Mouse (Mus musculus) embryonic facial prominence, embryonic 12.5 days (tissue): ENCODE data around the gene Slc26a8. TPM values are rescaled to one million over a fixed set of nuclear protein-coding genes. Genes with fewer than 3 reads are reported as not detected.

Source experiments
- ATAC-seq: fragments of 200-750 bp; cut with Nextera tagmentation; 2 replicates; pipeline ENCODE4 v1.8.0; 2017; ENCODE audit not compliant: insufficient number of reproducible peaks, insufficient read depth, low FRiP score, low TSS enrichment
- H3K27ac ChIP-seq: fragments of 300-500 bp; sonication (generic); 2 replicates; pipeline ENCODE4 v1.5.1; 2016; ENCODE audit warnings: mild to moderate bottlenecking
- H3K27me3 ChIP-seq: fragments of 300-500 bp; sonication (generic); 2 replicates; pipeline ENCODE4 v1.6.1; 2016; ENCODE audit warnings: mild to moderate bottlenecking, moderate library complexity
- H3K36me3 ChIP-seq: fragments of 300-500 bp; sonication (generic); 2 replicates; pipeline ENCODE4 v1.6.1; 2016; ENCODE audit warnings: mild to moderate bottlenecking
- H3K4me1 ChIP-seq: fragments of 300-500 bp; sonication (generic); 2 replicates; pipeline ENCODE4 v1.6.1; 2016
- H3K4me2 ChIP-seq: fragments of 300-500 bp; sonication (generic); replicated peaks from 2 replicates; pipeline ENCODE4 v1.6.1; 2016; ENCODE audit warnings: mild to moderate bottlenecking, moderate library complexity
- H3K4me3 ChIP-seq: fragments of 300-500 bp; sonication (generic); 2 replicates; pipeline ENCODE4 v1.5.1; 2016; ENCODE audit warnings: mild to moderate bottlenecking
- H3K9ac ChIP-seq: fragments of 300-500 bp; sonication (generic); 2 replicates; pipeline ENCODE4 v1.6.1; 2016; ENCODE audit warnings: mild to moderate bottlenecking, moderate library complexity
- H3K9me3 ChIP-seq: fragments of 300-500 bp; sonication (generic); 2 replicates; pipeline ENCODE4 v1.6.1; 2016; ENCODE audit warnings: mild to moderate bottlenecking, moderate library complexity
- WGBS: fragments of 180-500 bp; shearing (Covaris S2); methylation state at CpG from one replicate; pipeline ENCODE4 v1.1.7; 2016; 5-methylcytosine and 5-hydroxymethylcytosine counted together
- polyA plus RNA-seq: library from polyadenylated mRNA; unstranded; fragments of >200 nt; fragmentation: Nextera tagmentation; extraction: Ambion mirVana; gene quantifications from 2 replicates; pipeline ENCODE4 v1.2.1, GENCODE M21; 2016

The Slc26a8 gene
- polyA plus RNA-seq, 1 experiment from 2014 or later = 0.73 TPM

DNA sequence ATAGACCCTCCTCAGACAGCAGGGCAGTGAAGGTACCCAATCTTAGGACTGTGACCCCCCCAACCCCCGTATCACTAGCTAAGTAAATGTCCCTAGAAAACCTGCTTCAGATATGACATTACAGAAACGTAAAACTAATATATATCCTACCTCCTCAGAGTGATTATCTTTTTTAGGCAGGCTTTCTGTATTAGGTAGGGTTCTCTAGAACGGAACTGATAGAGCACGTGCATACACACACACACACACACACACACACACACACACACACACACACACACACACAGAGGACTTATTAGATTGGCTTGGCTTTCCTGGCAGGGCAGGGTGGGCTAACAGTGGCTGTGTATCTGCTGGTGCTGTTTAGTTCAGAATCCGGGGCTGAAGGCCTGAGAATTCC lies 54.2 kb downstream of the Slc26a8 start:
- H3K27ac ChIP-seq = no peak overlapping the region
- no peaks in the 10 kb centered on the region for H3K9me3 ChIP-seq
- no peaks in the 10 kb centered on the region for H3K4me1 ChIP-seq
- ATAC-seq = no peak
- H3K36me3 ChIP-seq = no peaks in the 10 kb centered on the region
- H3K9ac ChIP-seq = no peak overlapping the region
- WGBS = 78% methylated on average over 5 of the region's 5 CpGs
- H3K27me3 ChIP-seq = no peaks in the 10 kb centered on the region
- no peak overlapping the region for H3K4me2 ChIP-seq
- no peak overlapping the region for H3K4me3 ChIP-seq

DNA sequence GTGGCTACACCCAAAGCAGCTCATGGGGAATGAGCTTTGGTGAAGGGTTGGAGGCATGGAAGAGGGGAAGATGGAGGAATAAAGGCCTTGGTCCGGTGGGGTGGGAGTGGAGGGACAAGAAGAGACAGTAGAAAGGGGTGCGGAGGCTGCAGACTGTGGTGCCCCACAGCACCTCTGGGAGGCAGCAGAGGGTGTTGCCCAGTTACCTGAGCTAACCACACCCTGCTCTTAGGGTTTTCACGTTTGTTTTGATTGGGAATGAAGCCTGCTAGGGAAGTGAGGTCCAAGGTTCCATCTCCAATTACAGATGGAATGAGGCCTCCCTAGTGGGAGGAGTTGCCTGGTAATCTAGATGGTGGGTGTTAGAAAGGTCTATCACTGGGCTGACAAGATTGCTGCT lies 60.9 kb downstream of the Slc26a8 start:
- Histone ChIP-seq H3K4me3 (no peak overlapping the region), H3K36me3 (no peaks in the 10 kb centered on the region), H3K27ac (no peak overlapping the region), H3K9me3 (no peaks in the 10 kb centered on the region), H3K9ac (no peak overlapping the region), H3K4me1 (no peaks in the 10 kb centered on the region), H3K27me3 (no peaks in the 10 kb centered on the region), H3K4me2 (no peak overlapping the region)
- 43% methylated on average over 3 of the region's 3 CpGs for WGBS
- no peak for ATAC-seq

DNA sequence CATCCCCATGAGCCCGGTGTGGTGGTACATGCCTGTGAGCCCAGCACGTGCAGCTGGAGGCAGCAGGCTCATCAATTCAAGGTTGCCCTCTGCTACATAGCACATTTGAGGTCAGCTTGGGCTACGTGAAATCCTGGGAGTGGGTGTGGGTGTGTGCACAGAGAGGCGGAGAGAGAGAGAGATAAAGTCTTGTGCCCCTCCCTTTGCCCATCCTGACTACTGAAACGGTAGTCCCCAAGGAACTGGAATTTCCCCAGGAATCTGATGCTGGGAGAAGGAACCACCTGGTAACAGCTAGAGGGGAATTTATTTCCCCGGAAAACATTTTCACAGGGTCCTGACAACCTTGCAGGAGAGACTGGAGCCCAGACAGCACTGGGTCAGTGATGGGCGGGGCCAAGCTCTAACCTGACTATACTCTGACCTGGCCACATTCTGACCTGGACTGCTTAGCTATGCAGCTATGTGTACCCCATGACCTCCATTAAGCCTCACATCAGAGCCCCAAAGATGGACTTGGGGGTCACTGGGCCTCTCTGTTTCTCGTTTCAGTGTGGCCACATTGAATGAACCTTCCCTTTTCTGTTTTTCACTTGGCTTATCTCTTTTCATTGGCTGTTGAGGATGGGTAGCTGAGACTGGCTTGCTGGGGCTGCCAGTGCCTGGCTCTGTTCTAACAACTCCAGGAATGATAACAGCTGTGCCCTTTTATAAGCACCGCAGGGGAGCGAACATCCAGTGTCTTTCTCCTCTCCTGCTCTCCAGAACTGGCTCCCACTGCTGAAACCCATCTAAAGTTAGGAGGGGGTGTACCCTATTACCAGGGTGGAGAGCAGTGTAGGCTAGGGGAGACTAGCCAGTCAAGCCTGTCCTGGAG lies 61.5 kb downstream of the Slc26a8 start:
- H3K4me2 ChIP-seq = no peak overlapping the region
- WGBS = 61% methylated on average over 10 of the region's 10 CpGs
- no peaks in the 10 kb centered on the region for H3K4me1 ChIP-seq
- H3K9ac ChIP-seq = no peak overlapping the region; the same call in 1 of the 2 replicates
- no peak for ATAC-seq
- H3K4me3 ChIP-seq = no peak overlapping the region
- H3K27ac ChIP-seq = no peak overlapping the region
- H3K9me3 ChIP-seq = no peaks in the 10 kb centered on the region
- no peaks in the 10 kb centered on the region for H3K27me3 ChIP-seq
- no peaks in the 10 kb centered on the region for H3K36me3 ChIP-seq

DNA sequence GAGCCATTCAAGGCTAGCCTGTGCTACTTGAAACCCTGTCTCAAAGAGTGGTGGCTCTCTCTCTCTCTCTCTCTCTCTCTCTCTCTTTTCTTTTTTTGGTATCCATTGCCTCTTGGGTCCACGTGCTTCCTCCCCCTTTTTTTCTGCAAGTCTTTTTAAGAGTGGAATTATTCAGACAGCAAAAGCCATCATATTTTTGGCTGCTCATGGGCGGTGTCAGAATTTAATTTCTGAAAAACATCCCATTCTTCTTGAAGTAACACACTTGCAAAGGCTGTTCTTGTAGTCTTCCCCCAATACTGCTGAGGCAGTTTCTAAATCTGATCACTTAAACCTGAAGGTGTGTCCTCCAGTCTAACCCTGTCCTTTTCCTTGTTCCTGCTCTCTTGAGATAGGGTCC lies 63.1 kb downstream of the Slc26a8 start:
- no peak overlapping the region for H3K4me3 ChIP-seq
- WGBS = 86% methylated on average over 2 of the region's 2 CpGs
- no peaks in the 10 kb centered on the region for H3K4me1 ChIP-seq
- no peaks in the 10 kb centered on the region for H3K36me3 ChIP-seq
- no peak overlapping the region for H3K4me2 ChIP-seq
- no peaks in the 10 kb centered on the region for H3K9me3 ChIP-seq
- H3K27ac ChIP-seq = no peak overlapping the region
- H3K9ac ChIP-seq = no peak overlapping the region
- H3K27me3 ChIP-seq = no peaks in the 10 kb centered on the region
- no peak for ATAC-seq

- H3K36me3 ChIP-seq = 0 out of 2 replicates have a peak, but pooled peaks cover under 1% of the 10 kb centered on the region
These were observed 64.7 kb downstream of the Slc26a8 start for GRCm38 (mm10) chr17:28625327-28625726.

DNA sequence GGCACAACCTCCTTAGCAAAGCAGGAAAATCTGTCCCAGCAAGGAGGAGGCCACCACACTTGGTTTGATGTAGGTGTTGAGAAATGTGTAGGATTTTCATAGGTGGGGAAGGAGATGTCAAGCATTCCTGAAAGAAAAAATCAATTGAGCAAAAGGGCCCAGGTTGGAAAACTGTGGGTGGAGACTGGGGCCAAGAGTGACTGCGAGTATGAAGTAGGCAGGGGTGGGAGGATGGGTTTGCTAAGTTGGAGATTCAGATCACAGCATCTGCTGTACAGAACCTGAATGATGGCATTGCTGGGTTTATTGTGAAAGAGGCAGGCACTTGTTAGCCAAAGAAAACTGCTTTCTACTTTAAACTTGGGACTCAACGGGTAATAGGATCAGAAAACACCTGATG lies 65.2 kb downstream of the Slc26a8 start:
- H3K27ac ChIP-seq = no peak overlapping the region
- no peak overlapping the region for H3K4me2 ChIP-seq
- H3K27me3 ChIP-seq = no peaks in the 10 kb centered on the region
- peaks cover 5% of the 10 kb centered on the region for H3K36me3 ChIP-seq
- H3K4me1 ChIP-seq = peaks cover 14% of the 10 kb centered on the region
- ATAC-seq = no peak
- H3K9ac ChIP-seq = no peak overlapping the region
- no peak overlapping the region for H3K4me3 ChIP-seq
- WGBS = 73% methylated on average over 2 of the region's 2 CpGs
- H3K9me3 ChIP-seq = no peaks in the 10 kb centered on the region

More at GRCm38 (mm10) chr17:28625327-28625726, 64.7 kb downstream of the Slc26a8 start:
- Histone ChIP-seq H3K9ac (no peak overlapping the region), H3K4me1 (peaks cover 10% of the 10 kb centered on the region), H3K4me2 (no peak overlapping the region), H3K9me3 (no peaks in the 10 kb centered on the region), H3K27me3 (no peaks in the 10 kb centered on the region), H3K27ac (no peak overlapping the region), H3K4me3 (no peak overlapping the region)
- no peak for ATAC-seq
- WGBS = 93% methylated on average over 15 of the region's 15 CpGs

DNA sequence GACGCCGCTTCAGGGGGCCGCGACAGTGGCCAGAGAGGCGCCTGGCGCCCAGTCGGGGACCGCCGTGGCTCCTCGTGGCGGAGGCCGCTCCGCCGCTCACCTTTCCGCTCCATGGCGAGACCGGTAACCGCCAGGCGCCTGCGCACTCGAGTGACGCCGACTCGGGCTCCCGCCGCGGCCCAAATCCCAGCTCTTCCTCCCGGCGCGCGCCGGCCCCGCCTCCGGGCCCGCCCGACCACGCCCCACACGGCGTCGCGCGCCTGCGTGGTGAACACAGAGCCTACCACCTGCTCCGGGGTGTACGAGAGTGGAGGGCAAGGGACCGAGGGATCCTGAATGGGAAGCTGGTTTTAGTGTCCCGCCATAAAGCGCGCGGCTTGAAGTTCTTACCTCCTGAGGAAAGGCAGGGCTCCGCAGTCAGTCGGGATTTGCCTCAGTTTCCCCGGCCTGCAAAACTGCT lies 67.7 kb downstream of the Slc26a8 start, which contains the start of gene Srpk1:
Gene Srpk1, minus strand, starts transcription at position 410 of the 460 bp plus-strand sequence.
- peak within 1 kb of the TSS; percentile 95 for H3K9ac ChIP-seq
- peak within 1 kb of the TSS; percentile 88 for H3K27ac ChIP-seq
- H3K4me3 ChIP-seq = peak within 1 kb of the TSS; percentile 87
- H3K36me3 ChIP-seq = peaks cover 16% of the 10 kb centered on the region
- WGBS = under 1% methylated on average over 53 of the region's 53 CpGs
- H3K27me3 ChIP-seq = no peaks in the 10 kb centered on the region
- peaks cover 17% of the 10 kb centered on the region for H3K4me1 ChIP-seq
- H3K4me2 ChIP-seq = peak within 1 kb of the TSS; percentile 92
- no peaks in the 10 kb centered on the region for H3K9me3 ChIP-seq
- peak; percentile 90 for ATAC-seq

DNA sequence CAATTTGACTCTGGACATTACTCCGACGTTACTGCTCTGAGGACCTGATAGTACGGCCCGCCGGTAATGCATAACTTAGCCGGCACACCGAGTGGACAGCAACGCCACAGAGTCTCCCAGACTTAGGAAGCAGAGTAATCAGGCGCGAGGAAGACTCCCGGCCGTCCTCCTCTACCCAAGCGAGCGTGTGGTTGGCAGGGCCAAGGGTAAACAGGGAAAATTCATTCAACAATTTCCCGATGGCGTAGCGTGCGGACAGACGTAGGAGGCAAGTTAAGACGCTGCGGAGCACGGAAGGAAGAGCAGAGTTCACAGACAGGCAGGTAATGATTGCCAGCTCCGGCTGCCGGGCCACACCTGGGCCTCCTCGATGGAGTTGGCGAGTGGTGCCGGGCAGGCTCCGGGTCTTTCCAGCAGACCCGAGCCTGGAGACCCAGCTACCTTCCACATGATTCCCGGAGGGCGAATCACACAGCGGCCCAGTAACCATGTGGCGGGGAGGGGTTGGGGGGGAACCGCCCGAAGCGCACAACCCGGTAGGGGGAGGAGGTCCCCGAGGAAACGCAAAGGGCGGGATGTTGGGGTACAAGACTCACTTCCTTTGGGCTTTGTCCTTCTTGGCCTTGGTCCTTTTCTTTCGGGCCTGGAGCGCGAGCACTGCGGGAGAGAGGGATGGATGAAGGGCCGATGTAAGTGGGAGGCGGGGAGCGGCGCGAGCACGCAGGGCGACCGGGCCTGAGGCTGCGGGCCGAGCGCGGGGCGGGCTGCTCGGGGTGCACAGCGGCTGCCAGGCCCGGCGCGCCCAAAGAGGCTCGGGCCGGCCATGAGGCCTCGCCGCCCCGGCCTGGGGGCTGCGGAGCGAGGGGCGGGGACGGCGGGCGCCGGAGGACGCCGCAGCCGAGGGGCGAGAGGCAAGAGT lies 68.4 kb downstream of the Slc26a8 start:
- peak overlapping the region; percentile 95 for H3K9ac ChIP-seq
- peak; percentile 6 for ATAC-seq
- WGBS = under 1% methylated on average over 68 of the region's 78 CpGs
- H3K4me2 ChIP-seq = peak overlapping the region; percentile 92
- H3K27me3 ChIP-seq = no peaks in the 10 kb centered on the region
- peak overlapping the region; percentile 87 for H3K4me3 ChIP-seq
- no peaks in the 10 kb centered on the region for H3K9me3 ChIP-seq
- peaks cover 16% of the 10 kb centered on the region for H3K36me3 ChIP-seq
- H3K4me1 ChIP-seq = peaks cover 17% of the 10 kb centered on the region
- peak overlapping the region; percentile 88 for H3K27ac ChIP-seq

GRCm38 (mm10) chr17:28618775-28619174 lies 71.3 kb downstream of the Slc26a8 start:
- Histone ChIP-seq H3K36me3 (peaks cover 33% of the 10 kb centered on the region), H3K27ac (no peak overlapping the region), H3K4me2 (no peak overlapping the region), H3K4me1 (peaks cover 17% of the 10 kb centered on the region), H3K4me3 (no peak overlapping the region), H3K9me3 (no peaks in the 10 kb centered on the region), H3K27me3 (no peaks in the 10 kb centered on the region), H3K9ac (no peak overlapping the region)
- ATAC-seq = no peak
- WGBS = 94% methylated on average over 1 of the region's 1 CpGs

- Histone ChIP-seq H3K36me3 (peaks cover 33% of the 10 kb centered on the region), H3K4me2 (no peak overlapping the region), H3K9ac (no peak overlapping the region), H3K4me3 (no peak overlapping the region), H3K4me1 (peaks cover 17% of the 10 kb centered on the region), H3K9me3 (no peaks in the 10 kb centered on the region), H3K27me3 (no peaks in the 10 kb centered on the region), H3K27ac (no peak overlapping the region)
- WGBS = 88% methylated on average over 7 of the region's 7 CpGs
- no peak for ATAC-seq
These were observed 71.9 kb downstream of the Slc26a8 start for GRCm38 (mm10) chr17:28618124-28618523.

GRCm38 (mm10) chr17:28617636-28618035 lies 72.4 kb downstream of the Slc26a8 start:
- 90% methylated on average over 10 of the region's 10 CpGs for WGBS
- H3K36me3 ChIP-seq = peaks cover 33% of the 10 kb centered on the region
- ATAC-seq = no peak

More at GRCm38 (mm10) chr17:28617636-28618035, 72.4 kb downstream of the Slc26a8 start:
- H3K27me3 ChIP-seq = no peaks in the 10 kb centered on the region
- H3K9me3 ChIP-seq = no peaks in the 10 kb centered on the region
- H3K27ac ChIP-seq = no peak overlapping the region
- peaks cover 17% of the 10 kb centered on the region for H3K4me1 ChIP-seq
- H3K4me2 ChIP-seq = no peak overlapping the region
- no peak overlapping the region for H3K9ac ChIP-seq
- H3K4me3 ChIP-seq = no peak overlapping the region
